8 mouse cellular contexts compared by ENCODE assay signal in the genomic region with DNA sequence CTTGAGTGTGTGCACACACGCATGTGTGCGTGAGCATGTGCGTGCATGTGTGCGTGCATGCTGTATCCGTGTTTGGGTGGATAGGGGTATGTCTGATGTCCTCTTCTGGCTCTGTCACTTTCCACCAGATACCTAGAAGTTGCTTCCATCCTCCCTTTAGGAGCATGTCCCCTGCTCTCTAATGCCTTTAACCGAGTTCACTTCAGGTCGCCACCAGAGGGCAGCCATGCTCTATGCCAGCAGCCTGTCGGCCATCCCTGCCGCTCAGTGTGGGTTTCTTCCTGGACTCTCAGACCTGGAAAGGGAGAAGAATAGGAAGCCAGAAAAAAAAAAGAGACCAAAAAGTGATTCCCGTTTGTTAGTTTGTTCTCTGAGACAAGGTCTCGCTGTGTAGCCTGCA. TPM values are rescaled to one million over a fixed set of nuclear protein-coding genes. Genes with fewer than 3 reads are reported as not detected.
DNase-seq lines count a peak whose midpoint lies in the region; ATAC-seq lines count a peak whose summit lies in the region.

No protein-coding gene starts in this region.

- no peaks in the 10 kb centered on the region for H3K4me1 ChIP-seq in hindbrain, embryonic 11.5 days (replicated peaks; ENCODE audit: control insufficient read depth, insufficient read depth, low read length)
- H3K4me1 ChIP-seq in hindbrain, embryonic 13.5 days (replicated peaks), result no peaks in the 10 kb centered on the region

- 23% methylated on average over 11 of the region's 11 CpGs for WGBS in hindbrain, embryonic 11.5 days
- 22% methylated on average over 11 of the region's 11 CpGs for WGBS in hindbrain, embryonic 13.5 days

- no peak overlapping the region for H3K4me3 ChIP-seq in hindbrain, embryonic 11.5 days (ENCODE audit: low read depth, low read length)
- no peak overlapping the region for H3K4me3 ChIP-seq in hindbrain, embryonic 13.5 days

- H3K36me3 ChIP-seq in hindbrain, embryonic 11.5 days (ENCODE audit: control insufficient read depth, insufficient read depth, low read length), result no peaks in the 10 kb centered on the region
- no peaks in the 10 kb centered on the region for H3K36me3 ChIP-seq in hindbrain, embryonic 13.5 days

- H3K9ac ChIP-seq in hindbrain, embryonic 11.5 days (ENCODE audit: low read depth, low read length), result no peak overlapping the region
- H3K9ac ChIP-seq in hindbrain, embryonic 13.5 days, result no peak overlapping the region

- intact Hi-C loops in left cerebral cortex, postnatal 4 days (cut with DNase I), result loop anchor here (5.0 kb wide), 1 partner anchor 103 kb away; no protein-coding TSS in a partner anchor

- H3K4me2 ChIP-seq in hindbrain, embryonic 11.5 days (replicated peaks; ENCODE audit: low read depth, low read length), result no peak overlapping the region
- H3K4me2 ChIP-seq in hindbrain, embryonic 13.5 days, result no peak overlapping the region

- peak; percentile 85 for DNase-seq in hindbrain, embryonic 11.5 days (ENCODE audit: low spot score)
- DNase-seq in T-cell, adult 2 months (ENCODE audit: low spot score), result peak; percentile 51
- peak; percentile 86 for DNase-seq in embryo, embryonic 10.5 days (ENCODE audit: low spot score)
- DNase-seq in left cerebral cortex, postnatal 4 days, result peak; percentile 87
- peak; percentile 38 to 55 for DNase-seq in natural killer cell, adult 2 months (ENCODE audit: low spot score in 2 of 2)
- DNase-seq in testis, postnatal 10 days (ENCODE audit: low spot score), result peak; percentile 93

- no peak overlapping the region for H3K27ac ChIP-seq in hindbrain, embryonic 11.5 days (ENCODE audit: low read depth, low read length)
- no peak overlapping the region for H3K27ac ChIP-seq in hindbrain, embryonic 13.5 days

- no peaks in the 10 kb centered on the region for H3K27me3 ChIP-seq in hindbrain, embryonic 11.5 days (ENCODE audit: control insufficient read depth, insufficient read depth, low read length)
- 0 out of 2 replicates have a peak, but pooled peaks cover 10% of the 10 kb centered on the region for H3K27me3 ChIP-seq in hindbrain, embryonic 13.5 days

- ATAC-seq in hindbrain, embryonic 11.5 days (ENCODE audit: low FRiP score), result no peak
- no peak for ATAC-seq in hindbrain, embryonic 13.5 days (ENCODE audit: low FRiP score)
- ATAC-seq in hematopoietic stem cell, adult 5-6 weeks (replicated peaks in 1 of 2; ENCODE audit: insufficient read depth in 1 of 2, low FRiP score in 2 of 2, low TSS enrichment in 1 of 2, low read depth in 1 of 2, poor library complexity in 2 of 2, severe bottlenecking in 2 of 2), result peak; percentile 29 to 63; a peak in 2 of 4 replicates

- no peaks in the 10 kb centered on the region for H3K9me3 ChIP-seq in hindbrain, embryonic 11.5 days (ENCODE audit: control insufficient read depth, low read length)
- no peaks in the 10 kb centered on the region for H3K9me3 ChIP-seq in hindbrain, embryonic 13.5 days

RNA-seq across cellular contexts. Expression of a gene that starts 17.4 kb away (rescaled TPM):
- 25.1 and 29.2 TPM in 2 replicates for polyA plus RNA-seq in hindbrain, embryonic 11.5 days (2014; fragmentation: Nextera tagmentation; extraction: Ambion mirVana)
- 20.2 and 22.8 TPM in 2 replicates for polyA plus RNA-seq in hindbrain, embryonic 13.5 days (2015; fragmentation: Nextera tagmentation; extraction: Ambion mirVana)
- total RNA-seq in hematopoietic stem cell, adult 5-6 weeks (2017), result 9.1 and 11.4 TPM in 2 replicates
- 10 to 100 TPM; 47.3 to 49.5 TPM for total RNA-seq in left cerebral cortex, postnatal 4 days (2021)

RNA-seq across cellular contexts. Expression of a gene that starts 48.5 kb away (rescaled TPM):
- polyA plus RNA-seq in hindbrain, embryonic 11.5 days (2014; fragmentation: Nextera tagmentation; extraction: Ambion mirVana), result 17.4 and 21.2 TPM in 2 replicates
- 6.9 and 10.2 TPM in 2 replicates for polyA plus RNA-seq in hindbrain, embryonic 13.5 days (2015; fragmentation: Nextera tagmentation; extraction: Ambion mirVana)
- not detected in 2 replicates for total RNA-seq in hematopoietic stem cell, adult 5-6 weeks (2017)
- 1 to 10 TPM; 6.6 to 9.3 TPM for total RNA-seq in left cerebral cortex, postnatal 4 days (2021)

Comparison
In these comparisons a context has a peak if more than half of its experiments do, and no peak if none do; other contexts are left out.
1. ATAC-seq: peak in hematopoietic stem cell, adult 5-6 weeks (2 of 2); none in hindbrain, embryonic 11.5 days (single experiment) and hindbrain, embryonic 13.5 days (single experiment).
2. Peak in every context shown above with its lines, with median percentiles within 50 percentile points of each other: DNase-seq.